Mouse (Mus musculus) CD4-positive, CD25-positive, alpha-beta regulatory T cell, adult 9 weeks (primary cell): ENCODE results near the gene Art2b. TPM values are rescaled to one million over a fixed set of nuclear protein-coding genes. Genes with fewer than 3 reads are reported as not detected.

Experiments
- polyA plus RNA-seq: library from polyadenylated mRNA; unstranded; fragments of 100-300 nt; shearing (Covaris generic); gene quantifications from one replicate; pipeline ENCODE4 v1.2.1, GENCODE M21; 2017

The Art2b gene
- polyA plus RNA-seq, result 194 TPM

DNA sequence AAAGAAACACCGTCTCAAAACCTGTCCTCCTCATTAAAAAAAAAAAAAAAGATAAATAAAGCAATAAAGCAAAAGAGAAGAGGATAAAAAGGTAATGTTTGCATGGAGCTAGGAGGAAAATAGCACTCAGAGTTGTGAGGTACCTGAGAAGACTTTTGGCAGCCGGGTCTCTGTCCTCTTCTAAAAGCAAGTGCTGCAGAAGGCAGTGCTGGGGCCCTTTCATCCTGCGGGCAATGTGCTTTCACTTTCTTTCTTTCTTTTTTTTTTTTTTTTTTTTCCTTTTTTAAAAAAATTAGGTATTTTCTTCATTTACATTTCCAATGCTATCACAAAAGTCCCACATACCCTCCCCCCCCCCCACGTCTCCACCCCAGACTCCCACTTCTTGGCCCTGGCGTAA is at the start of gene Art2b:
Gene Art2b, minus strand, starts transcription at position 193 of the 400 bp plus-strand sequence.

Other genes starting within 250 kb of the Art2b start
- gene Arap1, start 237.5 kb downstream of the Art2b start, polyA plus RNA-seq, result 110 TPM
- 82.1 TPM for gene Gm45837, start 174.7 kb downstream of the Art2b start, polyA plus RNA-seq
- 17.7 TPM for gene Pde2a, start 163.9 kb downstream of the Art2b start, polyA plus RNA-seq
- gene Clpb, start 78.0 kb upstream of the Art2b start, polyA plus RNA-seq, result 26.2 TPM
- gene Phox2a, start 232.7 kb upstream of the Art2b start, polyA plus RNA-seq, result not detected